Mouse (Mus musculus): Measurements from ENCODE around the gene Cdrt4. TPM values are rescaled to one million over a fixed set of nuclear protein-coding genes. Genes with fewer than 3 reads are reported as not detected.

The Cdrt4 gene
- polyA plus RNA-seq, 1 experiment: not detected

DNA sequence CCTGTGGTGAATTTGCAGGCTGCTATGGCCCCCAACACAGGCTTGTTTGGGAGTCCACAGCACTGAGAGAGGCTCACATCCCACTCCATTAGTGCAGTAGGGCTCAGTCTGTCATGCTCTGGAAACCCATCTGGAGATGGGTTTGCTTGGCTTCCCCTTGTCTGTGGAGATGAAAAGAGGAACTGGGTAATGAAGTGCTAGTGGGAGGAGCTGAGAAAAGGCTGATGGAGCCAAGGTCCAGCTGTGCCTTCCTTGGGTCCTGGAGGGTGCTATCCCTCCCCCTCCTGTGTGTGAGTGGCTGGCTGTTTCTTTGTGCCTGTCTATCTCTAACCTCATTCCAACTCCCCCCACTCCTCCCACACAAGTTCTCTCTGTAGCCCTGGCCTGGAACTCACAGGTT, 69.6 kb downstream of the Cdrt4 start:
- TF ChIP-seq TAL1 (IDR thresholded peaks at IDR 0.05; ENCODE audit: low read length) (no peak), GATA1 (IDR thresholded peaks at IDR 0.05; ENCODE audit: low read length) (no peak)
- no peaks in the 10 kb centered on the region for H3K9me3 ChIP-seq (ENCODE audit: control insufficient read depth, low read length)
- H3K4me3 ChIP-seq (replicated peaks): no peak overlapping the region
- H3K27me3 ChIP-seq (ENCODE audit: control insufficient read depth): no peaks in the 10 kb centered on the region
- H3K4me1 ChIP-seq (ENCODE audit: control insufficient read depth): no peaks in the 10 kb centered on the region
- H3K36me3 ChIP-seq (ENCODE audit: control insufficient read depth): no peaks in the 10 kb centered on the region

DNA sequence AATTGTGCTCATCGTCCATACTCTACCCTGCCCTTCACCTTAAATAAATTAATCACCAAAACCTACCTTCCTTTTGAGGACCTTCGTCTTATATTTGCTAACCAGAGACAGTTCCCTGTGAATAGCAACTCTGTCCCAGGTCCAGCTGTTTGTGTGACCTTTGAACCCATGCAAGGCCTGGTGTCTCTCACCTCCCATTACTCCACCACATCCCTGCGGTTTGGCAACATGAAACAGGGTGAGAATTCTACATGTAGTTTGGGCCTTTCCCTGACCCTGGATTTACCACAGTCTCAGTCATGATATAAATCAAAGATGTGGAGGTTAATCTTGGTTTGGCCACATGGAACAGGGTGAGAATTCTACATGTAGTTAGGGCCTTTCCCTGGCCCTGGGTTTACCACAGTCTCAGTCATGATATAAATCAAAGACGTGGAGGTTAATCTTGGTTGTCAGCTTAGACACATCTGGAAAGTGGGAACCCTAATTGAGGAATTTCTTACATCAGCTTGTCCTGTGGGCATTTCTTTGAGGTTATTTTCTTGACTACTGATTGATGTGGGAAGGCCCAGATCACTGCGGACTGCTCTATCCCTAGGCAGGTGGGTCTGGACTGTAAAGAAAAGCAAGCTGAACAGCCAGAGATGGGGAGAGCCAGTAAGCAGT, 70.3 kb downstream of the Cdrt4 start:
- H3K9me3 ChIP-seq (ENCODE audit: control insufficient read depth, low read length): no peaks in the 10 kb centered on the region
- H3K4me1 ChIP-seq (ENCODE audit: control insufficient read depth): no peaks in the 10 kb centered on the region
- no peaks in the 10 kb centered on the region for H3K36me3 ChIP-seq (ENCODE audit: control insufficient read depth)
- H3K27me3 ChIP-seq (ENCODE audit: control insufficient read depth): no peaks in the 10 kb centered on the region
- TF ChIP-seq GATA1 (IDR thresholded peaks at IDR 0.05; ENCODE audit: low read length) (no peak), TAL1 (IDR thresholded peaks at IDR 0.05; ENCODE audit: low read length) (no peak)
- H3K4me3 ChIP-seq (replicated peaks): no peak overlapping the region

DNA sequence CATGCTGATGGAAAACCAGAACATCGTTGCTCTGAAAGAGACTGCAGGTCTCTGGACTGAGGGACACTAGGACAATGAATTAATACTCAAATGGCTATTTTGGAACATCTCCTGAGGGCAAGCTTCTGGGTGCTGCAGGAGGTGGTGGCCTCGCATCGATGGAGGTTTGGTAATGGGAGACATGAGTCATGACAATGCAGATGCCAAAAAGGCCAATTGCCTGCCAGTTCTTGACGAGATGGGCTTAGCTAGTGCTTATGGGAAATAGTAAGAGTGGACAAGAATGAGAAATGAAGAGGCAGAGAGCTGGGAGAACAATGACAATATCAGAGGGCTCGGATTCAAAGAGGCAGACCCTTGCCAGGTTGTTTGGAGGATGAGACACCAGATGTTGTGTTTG, 72.5 kb downstream of the Cdrt4 start:
- no peak overlapping the region for H3K4me3 ChIP-seq (replicated peaks)
- no peaks in the 10 kb centered on the region for H3K36me3 ChIP-seq (ENCODE audit: control insufficient read depth)
- H3K9me3 ChIP-seq (ENCODE audit: control insufficient read depth, low read length): no peaks in the 10 kb centered on the region
- no peaks in the 10 kb centered on the region for H3K4me1 ChIP-seq (ENCODE audit: control insufficient read depth)
- TF ChIP-seq GATA1 (IDR thresholded peaks at IDR 0.05; ENCODE audit: low read length) (no peak), TAL1 (IDR thresholded peaks at IDR 0.05; ENCODE audit: low read length) (no peak)
- no peaks in the 10 kb centered on the region for H3K27me3 ChIP-seq (ENCODE audit: control insufficient read depth)

DNA sequence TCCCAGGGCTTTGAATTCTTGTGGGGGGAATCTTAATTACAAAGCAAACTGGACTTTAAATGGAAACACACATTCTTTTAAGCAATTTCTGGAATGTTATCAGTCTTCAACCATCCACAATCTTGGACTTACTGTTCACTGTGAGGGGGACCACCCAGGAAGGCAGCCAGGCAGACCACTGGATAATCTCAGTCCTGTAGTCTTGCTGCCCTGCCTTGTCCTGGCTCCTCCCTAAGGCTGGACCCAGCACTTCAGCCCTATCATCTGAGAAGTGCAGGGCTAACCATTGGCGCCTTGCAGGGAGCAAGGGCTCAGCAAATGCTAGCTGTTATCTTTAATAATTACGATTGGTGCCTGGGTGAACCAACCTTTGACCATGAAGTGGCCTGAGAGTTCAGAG, 73.1 kb downstream of the Cdrt4 start:
- TF ChIP-seq TAL1 (IDR thresholded peaks at IDR 0.05; ENCODE audit: low read length) (no peak), GATA1 (IDR thresholded peaks at IDR 0.05; ENCODE audit: low read length) (no peak)
- Histone ChIP-seq H3K4me1 (ENCODE audit: control insufficient read depth) (no peaks in the 10 kb centered on the region), H3K36me3 (ENCODE audit: control insufficient read depth) (no peaks in the 10 kb centered on the region), H3K27me3 (ENCODE audit: control insufficient read depth) (no peaks in the 10 kb centered on the region), H3K9me3 (ENCODE audit: control insufficient read depth, low read length) (no peaks in the 10 kb centered on the region), H3K4me3 (replicated peaks) (no peak overlapping the region)

DNA sequence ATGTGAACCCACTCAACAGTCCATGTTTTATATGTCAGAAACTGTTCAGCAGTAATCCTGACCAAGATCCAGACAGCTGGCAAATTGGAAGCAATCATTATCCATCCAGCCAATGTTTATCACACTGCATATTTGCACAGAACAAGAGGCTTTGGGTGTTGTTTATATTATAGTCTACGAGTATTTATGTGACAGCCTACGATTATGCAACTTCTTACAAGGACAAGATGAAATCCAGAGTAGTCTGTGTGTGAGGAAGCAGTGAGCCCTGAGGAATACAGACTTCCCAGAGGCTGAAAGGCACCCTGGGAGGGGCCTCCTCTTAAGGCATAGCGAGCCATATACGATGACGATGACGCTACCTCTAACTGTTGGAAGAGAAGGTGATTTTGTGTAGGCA, 74.5 kb downstream of the Cdrt4 start:
- Histone ChIP-seq H3K36me3 (ENCODE audit: control insufficient read depth) (no peaks in the 10 kb centered on the region), H3K4me1 (ENCODE audit: control insufficient read depth) (no peaks in the 10 kb centered on the region), H3K27me3 (ENCODE audit: control insufficient read depth) (no peaks in the 10 kb centered on the region), H3K9me3 (ENCODE audit: control insufficient read depth, low read length) (no peaks in the 10 kb centered on the region), H3K4me3 (replicated peaks) (no peak overlapping the region)
- TF ChIP-seq GATA1 (IDR thresholded peaks at IDR 0.05; ENCODE audit: low read length): no peak
- no peak for TF ChIP-seq TAL1 (IDR thresholded peaks at IDR 0.05; ENCODE audit: low read length)

DNA sequence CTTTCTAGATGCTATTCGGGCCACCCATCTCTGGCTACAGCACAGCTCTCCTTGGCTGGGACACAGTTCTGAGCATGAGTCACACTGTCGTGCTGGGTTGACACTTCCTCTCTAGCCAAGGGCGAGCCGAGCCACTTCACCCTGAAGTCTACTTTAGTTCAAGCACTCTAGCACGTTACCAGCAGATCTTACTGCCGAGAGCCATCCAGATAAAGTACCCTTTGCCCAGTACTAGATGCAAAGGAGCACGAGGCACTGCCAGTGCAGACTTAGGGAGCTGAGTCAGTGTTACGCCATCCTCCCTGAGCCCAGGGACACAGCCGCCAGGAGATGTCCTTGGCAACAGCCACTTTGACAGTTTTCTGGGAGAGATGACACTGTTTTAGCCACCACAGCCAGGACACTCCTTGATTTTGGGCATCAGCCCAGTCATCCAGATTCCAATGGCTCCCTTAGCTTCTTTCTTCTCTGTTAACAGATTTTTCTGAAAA, 75.7 kb downstream of the Cdrt4 start:
- H3K4me1 ChIP-seq (ENCODE audit: control insufficient read depth): no peaks in the 10 kb centered on the region
- no peak for TF ChIP-seq GATA1 (IDR thresholded peaks at IDR 0.05; ENCODE audit: low read length)
- no peak for TF ChIP-seq TAL1 (IDR thresholded peaks at IDR 0.05; ENCODE audit: low read length)
- no peaks in the 10 kb centered on the region for H3K36me3 ChIP-seq (ENCODE audit: control insufficient read depth)
- no peaks in the 10 kb centered on the region for H3K27me3 ChIP-seq (ENCODE audit: control insufficient read depth)
- no peak overlapping the region for H3K4me3 ChIP-seq (replicated peaks)
- no peaks in the 10 kb centered on the region for H3K9me3 ChIP-seq (ENCODE audit: control insufficient read depth, low read length)

DNA sequence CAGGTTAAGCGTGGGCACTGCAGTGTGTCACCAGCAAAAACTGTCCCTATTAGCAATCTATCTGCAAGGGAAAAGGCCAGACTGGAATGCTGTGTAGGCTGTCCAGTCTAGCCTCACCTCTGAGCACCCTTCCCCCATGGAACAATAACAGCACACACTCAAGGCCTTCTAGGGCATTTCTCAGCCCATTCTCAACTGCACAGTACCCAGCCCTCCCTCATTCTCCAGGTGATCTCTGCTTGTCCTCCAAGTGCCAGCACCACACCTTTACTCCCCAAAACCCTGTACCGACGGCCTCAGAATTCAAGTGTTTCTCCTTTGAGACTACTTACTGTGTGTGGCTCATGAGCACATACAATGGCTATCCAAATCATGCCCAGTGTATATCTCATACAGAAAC, 77.1 kb downstream of the Cdrt4 start:
- H3K27me3 ChIP-seq (ENCODE audit: control insufficient read depth): no peaks in the 10 kb centered on the region
- no peaks in the 10 kb centered on the region for H3K36me3 ChIP-seq (ENCODE audit: control insufficient read depth)
- no peak for TF ChIP-seq GATA1 (IDR thresholded peaks at IDR 0.05; ENCODE audit: low read length)
- TF ChIP-seq TAL1 (IDR thresholded peaks at IDR 0.05; ENCODE audit: low read length): no peak
- no peaks in the 10 kb centered on the region for H3K4me1 ChIP-seq (ENCODE audit: control insufficient read depth)
- H3K9me3 ChIP-seq (ENCODE audit: control insufficient read depth, low read length): no peaks in the 10 kb centered on the region
- no peak overlapping the region for H3K4me3 ChIP-seq (replicated peaks)

DNA sequence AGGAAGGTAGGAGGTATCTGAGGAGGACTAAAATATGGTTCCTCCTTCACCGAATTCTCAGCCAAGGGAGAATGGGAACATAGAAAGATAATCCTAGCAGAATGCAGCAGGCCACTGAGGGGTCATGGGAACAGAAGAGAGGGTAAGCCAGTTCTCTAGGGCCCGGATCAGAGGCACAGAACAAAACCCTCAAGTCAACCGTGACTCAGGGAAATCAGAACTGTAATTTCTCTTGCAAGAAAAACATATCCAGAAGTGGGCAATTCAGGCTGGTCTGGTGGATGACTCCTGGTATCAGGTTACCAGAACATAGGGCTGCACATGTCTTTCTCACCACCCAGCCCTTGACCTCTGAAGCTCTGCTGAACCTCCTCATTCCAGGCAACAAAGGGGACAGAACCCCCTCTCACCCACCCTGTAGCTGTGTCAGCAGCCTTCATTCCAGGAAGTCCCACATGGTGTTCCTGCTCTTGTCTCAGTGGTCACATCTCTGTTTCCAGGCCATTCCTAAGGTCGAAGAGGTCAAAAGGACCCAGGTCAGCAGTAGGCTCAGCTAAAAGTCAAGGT, 78.2 kb downstream of the Cdrt4 start:
- H3K36me3 ChIP-seq (ENCODE audit: control insufficient read depth): no peaks in the 10 kb centered on the region
- no peaks in the 10 kb centered on the region for H3K27me3 ChIP-seq (ENCODE audit: control insufficient read depth)
- H3K4me1 ChIP-seq (ENCODE audit: control insufficient read depth): no peaks in the 10 kb centered on the region
- TF ChIP-seq GATA1 (IDR thresholded peaks at IDR 0.05; ENCODE audit: low read length): no peak
- TF ChIP-seq TAL1 (IDR thresholded peaks at IDR 0.05; ENCODE audit: low read length): no peak
- H3K9me3 ChIP-seq (ENCODE audit: control insufficient read depth, low read length): no peaks in the 10 kb centered on the region
- no peak overlapping the region for H3K4me3 ChIP-seq (replicated peaks)

DNA sequence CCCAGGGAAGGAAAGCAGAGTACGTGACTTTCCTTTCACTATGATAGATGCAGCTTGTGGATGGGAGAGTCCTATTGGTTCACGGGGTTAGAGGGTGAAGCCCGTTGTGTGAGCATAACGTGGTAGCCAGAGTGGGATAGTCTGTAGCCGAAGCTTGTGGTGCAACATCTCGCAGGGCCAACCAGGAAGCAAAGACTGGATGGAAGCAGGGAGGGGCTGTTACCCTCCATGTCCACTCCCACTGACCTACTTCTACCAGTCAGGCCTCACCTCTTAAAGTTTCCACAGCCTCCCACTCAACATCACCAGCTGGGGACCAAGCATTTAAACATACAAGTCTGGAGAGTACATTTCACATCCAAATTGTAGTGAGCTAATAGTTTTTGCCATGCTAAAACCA, 78.7 kb downstream of the Cdrt4 start:
- H3K4me1 ChIP-seq (ENCODE audit: control insufficient read depth): no peaks in the 10 kb centered on the region
- TF ChIP-seq GATA1 (IDR thresholded peaks at IDR 0.05; ENCODE audit: low read length): no peak
- TF ChIP-seq TAL1 (IDR thresholded peaks at IDR 0.05; ENCODE audit: low read length): no peak
- no peaks in the 10 kb centered on the region for H3K9me3 ChIP-seq (ENCODE audit: control insufficient read depth, low read length)
- no peaks in the 10 kb centered on the region for H3K36me3 ChIP-seq (ENCODE audit: control insufficient read depth)
- H3K27me3 ChIP-seq (ENCODE audit: control insufficient read depth): no peaks in the 10 kb centered on the region
- H3K4me3 ChIP-seq (replicated peaks): no peak overlapping the region
